Mouse (Mus musculus): Measurements from ENCODE around the gene Vps35l. TPM values are rescaled to one million over a fixed set of nuclear protein-coding genes. Genes with fewer than 3 reads are reported as not detected.

Gene Vps35l
- polyA plus RNA-seq, 1 experiment from 2014 or later: 97.5 TPM

DNA sequence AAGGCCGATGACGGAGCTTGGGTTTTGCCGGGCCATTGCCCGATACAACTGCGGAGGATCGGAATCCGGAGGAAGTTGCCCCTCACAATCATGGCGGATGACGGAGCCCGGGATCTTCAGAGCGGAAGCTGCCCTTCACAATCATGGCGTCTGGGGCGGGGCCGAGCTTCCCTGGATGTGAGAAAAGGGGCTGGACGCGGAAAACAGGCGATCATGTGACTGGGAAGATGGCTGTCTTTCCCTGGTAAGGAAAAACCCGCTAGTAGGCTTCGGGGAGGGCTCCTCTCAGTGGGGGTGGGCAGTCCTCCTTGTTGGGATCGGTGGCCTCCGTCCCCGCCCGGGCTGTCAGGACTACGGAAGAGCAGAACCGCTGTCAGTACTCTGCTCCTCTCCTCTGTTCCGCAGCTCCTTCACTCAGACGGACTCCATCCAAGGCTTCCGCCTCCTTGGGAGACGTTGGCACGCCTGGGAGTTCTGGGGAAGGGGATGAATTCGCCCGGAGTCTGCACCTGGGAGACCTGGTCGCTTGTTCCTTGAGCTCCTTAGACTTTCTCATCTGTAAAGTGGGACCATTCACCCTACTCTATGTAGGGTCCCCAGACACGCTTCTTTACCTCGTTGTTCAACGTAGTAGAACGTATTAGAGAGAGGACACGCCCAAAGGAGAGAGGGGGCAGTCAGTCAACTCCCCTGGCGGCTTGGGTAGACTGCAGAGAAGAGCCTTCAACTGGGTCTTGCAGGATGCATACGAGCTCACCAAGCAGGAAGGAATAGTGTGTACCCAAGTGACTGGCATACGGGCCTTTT is 709 bp downstream of the Vps35l start:
- Histone ChIP-seq H3K36me3 (peaks cover 32% of the 10 kb centered on the region), H3K9me3 (no peaks in the 10 kb centered on the region), H3K27ac (peak overlapping the region; percentile 88), H3K4me3 (replicated peaks) (peak overlapping the region; percentile 81), H3K9ac (replicated peaks) (peak overlapping the region; percentile 83), H3K4me2 (replicated peaks) (peak overlapping the region; percentile 79), H3K27me3 (no peaks in the 10 kb centered on the region), H3K4me1 (replicated peaks) (peaks cover 20% of the 10 kb centered on the region)
- ATAC-seq: peak; percentile 97
- WGBS: 3% methylated on average over 41 of the region's 41 CpGs

DNA sequence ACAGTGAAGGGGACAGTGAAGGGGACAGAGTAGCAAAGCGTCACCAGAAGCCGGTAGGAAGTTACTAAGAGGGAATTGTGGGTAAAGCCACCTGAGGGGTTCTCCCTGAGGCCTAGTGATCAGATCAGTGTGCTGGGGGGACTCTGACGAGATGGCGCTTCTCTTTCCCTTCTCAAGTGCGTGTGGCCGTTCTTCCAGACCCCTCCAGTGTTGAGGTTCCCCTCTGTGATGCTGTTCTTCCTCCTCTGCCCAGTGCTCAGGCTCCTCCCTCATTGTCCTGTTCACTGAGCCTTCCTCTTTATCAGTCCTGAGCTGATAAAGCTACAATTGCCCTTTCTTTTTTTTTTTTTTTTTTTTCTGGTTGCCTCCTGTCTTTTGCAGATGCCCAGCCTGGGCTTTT is 2.3 kb downstream of the Vps35l start:
- H3K9ac ChIP-seq (replicated peaks): 0 out of 2 replicates have a peak overlapping the region, but pooled peaks have one; percentile 19
- H3K27me3 ChIP-seq: no peaks in the 10 kb centered on the region
- ATAC-seq: no peak
- no peaks in the 10 kb centered on the region for H3K9me3 ChIP-seq
- H3K4me3 ChIP-seq (replicated peaks): no peak overlapping the region
- WGBS: 81% methylated on average over 6 of the region's 6 CpGs
- peaks cover 20% of the 10 kb centered on the region for H3K4me1 ChIP-seq (replicated peaks)
- no peak overlapping the region for H3K27ac ChIP-seq
- 0 out of 2 replicates have a peak overlapping the region, but pooled peaks have one; percentile 3 for H3K4me2 ChIP-seq (replicated peaks)
- H3K36me3 ChIP-seq: peaks cover 38% of the 10 kb centered on the region

- no peak overlapping the region for H3K4me3 ChIP-seq (replicated peaks)
- H3K9me3 ChIP-seq: no peaks in the 10 kb centered on the region
- ATAC-seq: no peak
- H3K27ac ChIP-seq: no peak overlapping the region
- peaks cover 59% of the 10 kb centered on the region for H3K36me3 ChIP-seq
- no peak overlapping the region for H3K9ac ChIP-seq (replicated peaks)
- 96% methylated on average over 5 of the region's 5 CpGs for WGBS
- no peaks in the 10 kb centered on the region for H3K27me3 ChIP-seq
- peaks cover 20% of the 10 kb centered on the region for H3K4me1 ChIP-seq (replicated peaks)
- no peak overlapping the region for H3K4me2 ChIP-seq (replicated peaks)
Observed at GRCm38 (mm10) chr7:118744766-118745165, 4.7 kb downstream of the Vps35l start.

- Histone ChIP-seq H3K9ac (replicated peaks) (no peak overlapping the region), H3K4me3 (replicated peaks) (no peak overlapping the region), H3K9me3 (no peaks in the 10 kb centered on the region), H3K4me2 (replicated peaks) (no peak overlapping the region), H3K27me3 (no peaks in the 10 kb centered on the region), H3K4me1 (replicated peaks) (no peaks in the 10 kb centered on the region), H3K27ac (no peak overlapping the region), H3K36me3 (peaks cover 90% of the 10 kb centered on the region)
- no peak for ATAC-seq
- WGBS: 87% methylated on average over 12 of the region's 12 CpGs
Observed at GRCm38 (mm10) chr7:118747891-118748672, 8.1 kb downstream of the Vps35l start.

GRCm38 (mm10) chr7:118749706-118750105 is 9.7 kb downstream of the Vps35l start:
- Histone ChIP-seq H3K4me1 (replicated peaks) (no peaks in the 10 kb centered on the region), H3K9me3 (no peaks in the 10 kb centered on the region), H3K36me3 (peaks cover 94% of the 10 kb centered on the region), H3K9ac (replicated peaks) (no peak overlapping the region), H3K27me3 (no peaks in the 10 kb centered on the region), H3K4me2 (replicated peaks) (no peak overlapping the region), H3K27ac (no peak overlapping the region), H3K4me3 (replicated peaks) (no peak overlapping the region)
- 87% methylated on average over 8 of the region's 8 CpGs for WGBS
- no peak for ATAC-seq

DNA sequence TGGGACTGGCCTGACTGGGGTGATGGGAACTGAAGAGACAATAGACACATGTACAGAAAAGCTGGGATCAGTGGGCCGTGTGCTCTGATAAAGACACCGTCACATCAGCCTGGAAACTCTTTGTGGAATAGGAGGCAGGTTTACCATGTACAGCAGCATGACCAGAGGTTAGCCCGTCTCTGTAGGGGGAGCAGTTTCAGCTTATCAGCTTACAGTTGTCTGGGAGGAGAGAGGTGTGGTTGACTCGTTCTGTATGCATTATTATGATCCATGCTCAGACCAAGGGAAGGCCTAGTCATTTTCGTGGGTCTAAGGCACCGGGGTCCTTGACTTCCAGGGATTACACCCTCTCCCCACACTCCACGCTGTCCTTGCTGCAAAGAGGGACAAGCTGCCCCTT is 11.6 kb downstream of the Vps35l start:
- Histone ChIP-seq H3K4me1 (replicated peaks) (no peaks in the 10 kb centered on the region), H3K27me3 (no peaks in the 10 kb centered on the region), H3K4me2 (replicated peaks) (no peak overlapping the region), H3K4me3 (replicated peaks) (no peak overlapping the region), H3K9me3 (no peaks in the 10 kb centered on the region), H3K9ac (replicated peaks) (no peak overlapping the region), H3K27ac (no peak overlapping the region), H3K36me3 (peaks cover 94% of the 10 kb centered on the region)
- WGBS: 89% methylated on average over 7 of the region's 7 CpGs
- no peak for ATAC-seq

GRCm38 (mm10) chr7:118755756-118756155 is 15.7 kb downstream of the Vps35l start:
- Histone ChIP-seq H3K4me2 (replicated peaks) (no peak overlapping the region), H3K4me1 (replicated peaks) (no peaks in the 10 kb centered on the region), H3K4me3 (replicated peaks) (no peak overlapping the region), H3K9ac (replicated peaks) (no peak overlapping the region), H3K27ac (no peak overlapping the region), H3K36me3 (peaks cover 82% of the 10 kb centered on the region), H3K27me3 (no peaks in the 10 kb centered on the region), H3K9me3 (no peaks in the 10 kb centered on the region)
- 90% methylated on average over 7 of the region's 7 CpGs for WGBS
- ATAC-seq: no peak

- Histone ChIP-seq H3K4me3 (replicated peaks) (no peak overlapping the region), H3K36me3 (peaks cover 83% of the 10 kb centered on the region), H3K27ac (no peak overlapping the region), H3K9ac (replicated peaks) (no peak overlapping the region), H3K9me3 (no peaks in the 10 kb centered on the region), H3K27me3 (no peaks in the 10 kb centered on the region), H3K4me2 (replicated peaks) (no peak overlapping the region), H3K4me1 (replicated peaks) (no peaks in the 10 kb centered on the region)
- ATAC-seq: no peak
- 95% methylated on average over 24 of the region's 24 CpGs for WGBS
Observed at GRCm38 (mm10) chr7:118756490-118757265, 16.7 kb downstream of the Vps35l start.

DNA sequence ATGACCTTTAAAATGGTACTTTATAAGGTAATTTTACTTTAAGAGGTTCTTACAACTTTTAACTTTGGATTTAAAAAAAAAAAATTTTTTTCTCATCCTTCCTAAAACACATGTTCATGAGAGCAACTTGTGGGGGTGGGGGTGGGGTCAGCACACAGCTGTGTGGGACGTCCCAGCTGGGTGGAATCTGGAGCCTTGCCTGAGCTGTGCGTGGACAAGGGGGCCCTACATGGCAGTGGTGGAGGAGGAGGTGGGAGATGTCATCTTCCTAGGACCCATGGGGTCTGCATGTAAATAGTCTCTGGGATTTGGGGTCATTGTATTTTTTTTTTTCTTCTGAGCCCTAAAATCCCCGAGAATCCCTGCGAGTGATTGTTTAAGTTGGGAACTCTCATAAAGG is 18.3 kb downstream of the Vps35l start:
- 59% methylated on average over 4 of the region's 4 CpGs for WGBS
- no peak for ATAC-seq
- no peaks in the 10 kb centered on the region for H3K9me3 ChIP-seq
- H3K27ac ChIP-seq: no peak overlapping the region
- peaks cover 81% of the 10 kb centered on the region for H3K36me3 ChIP-seq
- no peak overlapping the region for H3K4me2 ChIP-seq (replicated peaks)
- H3K4me3 ChIP-seq (replicated peaks): no peak overlapping the region
- no peaks in the 10 kb centered on the region for H3K27me3 ChIP-seq
- H3K4me1 ChIP-seq (replicated peaks): no peaks in the 10 kb centered on the region
- H3K9ac ChIP-seq (replicated peaks): no peak overlapping the region

- no peaks in the 10 kb centered on the region for H3K9me3 ChIP-seq
- ATAC-seq: no peak
- H3K4me3 ChIP-seq (replicated peaks): no peak overlapping the region
- H3K36me3 ChIP-seq: peaks cover 84% of the 10 kb centered on the region
- no peaks in the 10 kb centered on the region for H3K27me3 ChIP-seq
- no peak overlapping the region for H3K9ac ChIP-seq (replicated peaks)
- H3K4me2 ChIP-seq (replicated peaks): no peak overlapping the region
- no peaks in the 10 kb centered on the region for H3K4me1 ChIP-seq (replicated peaks)
- 80% methylated on average over 5 of the region's 5 CpGs for WGBS
- H3K27ac ChIP-seq: no peak overlapping the region; the same call in 1 of the 2 replicates
Observed at GRCm38 (mm10) chr7:118759372-118759771, 19.3 kb downstream of the Vps35l start.

DNA sequence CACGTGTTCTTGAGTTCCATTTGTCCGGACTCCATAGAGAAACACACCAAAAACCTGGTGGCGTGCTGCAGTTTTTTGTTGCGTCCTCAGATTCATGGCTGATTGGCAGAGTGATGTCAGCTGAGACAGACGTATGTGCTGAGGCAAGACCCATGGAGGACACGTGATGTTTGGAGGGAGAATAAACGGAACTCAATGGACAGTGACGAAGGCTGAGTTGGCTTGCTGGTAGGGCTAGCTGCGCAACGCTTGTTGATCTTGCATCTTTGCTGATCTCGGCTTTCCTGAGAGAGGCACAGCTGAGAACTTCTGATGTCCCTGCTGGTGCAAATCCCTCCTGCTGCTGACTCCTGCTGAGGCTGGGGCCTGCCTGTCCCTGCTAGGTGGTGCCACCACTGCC is 23.9 kb downstream of the Vps35l start:
- 92% methylated on average over 11 of the region's 11 CpGs for WGBS
- no peak for ATAC-seq

DNA sequence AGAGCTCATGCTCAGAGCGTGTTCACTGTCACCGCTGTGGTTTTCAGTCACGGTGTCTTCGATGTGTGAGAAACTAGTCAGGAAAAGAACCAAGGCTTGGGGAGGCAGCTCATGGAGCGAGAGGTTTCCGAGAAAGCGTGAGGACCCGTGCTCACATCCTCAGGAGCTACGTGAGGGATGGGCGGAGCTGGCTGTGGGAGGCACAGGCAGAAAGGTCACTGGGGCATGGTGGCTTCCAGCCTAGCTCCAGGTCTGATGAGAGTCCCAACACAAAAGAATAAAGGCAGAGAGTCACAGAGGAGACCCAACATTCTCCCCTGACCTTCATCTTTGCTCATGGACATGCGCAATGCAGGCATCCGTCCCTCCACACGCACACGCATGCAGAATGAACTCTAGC is 24.7 kb downstream of the Vps35l start:
- no peak overlapping the region for H3K4me2 ChIP-seq (replicated peaks)
- H3K9ac ChIP-seq (replicated peaks): no peak overlapping the region
- H3K36me3 ChIP-seq: peaks cover 70% of the 10 kb centered on the region
- no peak overlapping the region for H3K4me3 ChIP-seq (replicated peaks)
- 87% methylated on average over 14 of the region's 14 CpGs for WGBS
- no peak overlapping the region for H3K27ac ChIP-seq
- peaks cover 6% of the 10 kb centered on the region; the same call in 1 of the 2 replicates for H3K4me1 ChIP-seq (replicated peaks)
- no peak for ATAC-seq
- H3K9me3 ChIP-seq: no peaks in the 10 kb centered on the region
- no peaks in the 10 kb centered on the region for H3K27me3 ChIP-seq

More for the DNA sequence above, 23.9 kb downstream of the Vps35l start:
- Histone ChIP-seq H3K27ac (no peak overlapping the region), H3K27me3 (no peaks in the 10 kb centered on the region), H3K4me3 (replicated peaks) (no peak overlapping the region), H3K36me3 (peaks cover 75% of the 10 kb centered on the region), H3K4me2 (replicated peaks) (no peak overlapping the region), H3K9ac (replicated peaks) (no peak overlapping the region), H3K9me3 (no peaks in the 10 kb centered on the region), H3K4me1 (replicated peaks) (peaks cover 6% of the 10 kb centered on the region; the same call in 1 of the 2 replicates)

Data from midbrain, embryonic 13.5 days (tissue).